Mouse (Mus musculus): ENCODE results near the gene Ndufaf2.

DNA sequence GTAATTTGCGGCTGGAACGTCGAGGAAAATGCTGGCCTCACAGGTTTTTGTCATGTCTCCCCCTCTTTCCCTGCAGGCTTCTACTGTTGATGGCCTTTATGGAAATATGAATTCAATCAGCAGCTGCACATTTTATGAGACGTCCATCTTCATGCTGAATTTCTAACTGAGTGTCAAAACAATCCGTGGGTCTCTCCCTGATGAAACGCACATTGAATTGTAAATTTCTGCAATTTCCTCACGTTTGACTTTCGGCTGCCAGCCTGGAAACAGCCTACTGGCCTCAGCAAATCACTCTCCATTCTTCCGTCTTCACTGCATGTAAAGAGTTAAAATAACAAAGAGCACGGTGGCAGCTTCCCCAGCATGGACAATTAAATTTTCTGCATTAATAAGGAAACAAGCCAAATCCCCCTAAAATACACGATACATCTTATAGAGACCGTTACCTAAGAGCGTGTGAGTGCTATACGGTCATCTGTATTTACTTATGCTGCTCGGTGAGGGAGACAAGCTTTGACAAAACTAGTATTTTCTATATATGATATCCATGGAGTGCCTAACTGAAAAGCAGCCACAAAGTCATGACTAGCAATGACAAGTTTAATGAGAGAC, 35.2 kb downstream of the Ndufaf2 start:
- TF ChIP-seq CTCF (IDR thresholded peaks at IDR 0.05; ENCODE audit: low read depth, low read length) (no peak), POLR2A (IDR thresholded peaks at IDR 0.05; ENCODE audit: extremely low read depth, insufficient read depth, low read length) (no peak)

All from liver, adult 2 months (tissue).